ENCODE assay signal across 16 mouse cellular contexts in genomic region chr15:86051152-86051551, GRCm38 (mm10). TPM values are rescaled to one million over a fixed set of nuclear protein-coding genes. Genes with fewer than 3 reads are reported as not detected.
A peak's percentile ranks its signal among the peaks of the same experiment; 100 is the strongest.
DNase-seq lines count a peak whose midpoint lies in the region; ATAC-seq and TF ChIP-seq lines count a peak whose summit lies in the region.
"Had no signal": no experiment of that assay in that cellular context is flagged by ENCODE, and none has a peak within 500 bp of the region (broad histone marks: within the 10 kb centered on the region; RNA-seq: fewer than 3 reads in every experiment).

No protein-coding gene starts in this region.

- peak; percentile 72 for ATAC-seq in granulocyte monocyte progenitor cell, adult 5-6 weeks (replicated peaks; ENCODE audit: poor library complexity, severe bottlenecking)

- H3K4me3 ChIP-seq in megakaryocyte, embryonic 14.5 days (replicated peaks) = peak overlapping the region; percentile 72
- H3K4me3 ChIP-seq in gastrocnemius, adult 2 months = no peak overlapping the region
- H3K4me3 ChIP-seq: forebrain, embryonic 12.5 days; heart, embryonic 10.5 days; hindbrain, embryonic 13.5 days; lung, embryonic 15.5 days; neural tube, embryonic 15.5 days had no signal

- peaks cover 50% of the 10 kb centered on the region for H3K4me1 ChIP-seq in megakaryocyte, embryonic 14.5 days
- H3K4me1 ChIP-seq: lung, embryonic 15.5 days had no signal

- no peaks in the 10 kb centered on the region for H3K27me3 ChIP-seq in megakaryocyte, embryonic 14.5 days (replicated peaks)
- H3K27me3 ChIP-seq: lung, embryonic 15.5 days; neural tube, embryonic 15.5 days had no signal

- H3K27ac ChIP-seq in gastrocnemius, adult 2 months = no peak overlapping the region
- H3K27ac ChIP-seq: forebrain, embryonic 12.5 days; heart, embryonic 10.5 days; hindbrain, embryonic 13.5 days; lung, embryonic 15.5 days; neural tube, embryonic 15.5 days had no signal

- intact Hi-C loops in gastrocnemius, adult 2 months (cut with DNase I) = no loop called here

- DNase-seq in B cell, adult 2 months = peak; percentile 69 to 74
- DNase-seq in MEL-GATA-1-ER (ENCODE audit: extremely low read depth, low read depth) = peak; percentile 98
- DNase-seq in kidney, postnatal 4 days = no peak
- no peak for DNase-seq in retina, embryonic 14.5 days (ENCODE audit: low spot score)
- DNase-seq in thymus, adult 18-20 months = no peak
- DNase-seq in gastrocnemius, adult 2 months = no peak
- DNase-seq: cerebellum, adult 11-12 months; layer of hippocampus, postnatal 36 days; midbrain, embryonic 14.5 days had no signal

- H3K9me3 ChIP-seq in megakaryocyte, embryonic 14.5 days = no peaks in the 10 kb centered on the region
- H3K9me3 ChIP-seq: forebrain, embryonic 12.5 days; heart, embryonic 10.5 days; hindbrain, embryonic 13.5 days; lung, embryonic 15.5 days; neural tube, embryonic 15.5 days had no signal

- no peak for TF ChIP-seq CTCF in gastrocnemius, adult 2 months (IDR thresholded peaks at IDR 0.05)

- H3K36me3 ChIP-seq in megakaryocyte, embryonic 14.5 days (replicated peaks; ENCODE audit: low read length) = no peaks in the 10 kb centered on the region
- H3K36me3 ChIP-seq: forebrain, embryonic 12.5 days; heart, embryonic 10.5 days; hindbrain, embryonic 13.5 days; lung, embryonic 15.5 days; neural tube, embryonic 15.5 days had no signal

RNA-seq across cellular contexts. Expression of gene Gramd4, which starts 6.3 kb away (rescaled TPM):
- total RNA-seq in granulocyte monocyte progenitor cell, adult 5-6 weeks (2014; fragmentation: Nextera tagmentation) = 15.0 and 19.9 TPM in 2 replicates
- 15.9 and 18.4 TPM in 2 replicates for total RNA-seq in granulocyte monocyte progenitor cell, adult 5-6 weeks (2017)
- 2.2 and 5.0 TPM in 2 replicates for polyA plus RNA-seq in megakaryocyte, embryonic 14.5 days (2012; ENCODE audit: insufficient read depth, low replicate concordance)
- 10 to 100 TPM in 1 of 2 experiments, 1 to 10 TPM in 1; 5.8 to 11.4 TPM for total RNA-seq in gastrocnemius, adult 2 months (2021)

RNA-seq across cellular contexts. Expression of gene Celsr1, which starts 17.6 kb away (rescaled TPM):
- total RNA-seq in granulocyte monocyte progenitor cell, adult 5-6 weeks (2014; fragmentation: Nextera tagmentation) = 8.0 and 12.6 TPM in 2 replicates
- total RNA-seq in granulocyte monocyte progenitor cell, adult 5-6 weeks (2017) = 6.9 and 8.7 TPM in 2 replicates
- 0.02 and 2.1 TPM in 2 replicates for polyA plus RNA-seq in megakaryocyte, embryonic 14.5 days (2012; ENCODE audit: insufficient read depth, low replicate concordance)
- under 1 TPM; 0.13 to 0.28 TPM for total RNA-seq in gastrocnemius, adult 2 months (2021)

Comparison
In these comparisons a context has a peak if more than half of its experiments do, and no peak if none do; other contexts are left out.
1. DNase-seq: peak in B cell, adult 2 months (2 of 2) and MEL-GATA-1-ER (single experiment); none in kidney, postnatal 4 days (0 of 2), retina, embryonic 14.5 days (single experiment), thymus, adult 18-20 months (0 of 2) and gastrocnemius, adult 2 months (single experiment).
2. RNA of gene Celsr1, which starts 17.6 kb away (total RNA-seq): 6.9 to 12.6 TPM in granulocyte monocyte progenitor cell, adult 5-6 weeks; 0.13 to 0.28 TPM in gastrocnemius, adult 2 months; every median in the first group is over 4 times any median in the second.